Mouse (Mus musculus) E14TG2a.4 (cell line): ENCODE measurements around the gene Ormdl2.
"Not testable (repeated sequence)": the region's sequence is repeated elsewhere in the genome, so short reads cannot be mapped to it uniquely, and the experiment has no call there.

Experiments
- H3K27me3 ChIP-seq: 2 replicates; pipeline ENCODE4 v1.6.1; 2014; ENCODE audit warnings: low read length, control low read depth; ENCODE audit not compliant: insufficient read depth
- H3K36me3 ChIP-seq: 2 replicates; pipeline ENCODE4 v1.6.1; 2014; ENCODE audit warnings: low read length, control low read depth; ENCODE audit not compliant: insufficient read depth
- H3K4me1 ChIP-seq: replicated peaks from 2 replicates; pipeline ENCODE4 v1.6.1; 2014; ENCODE audit warnings: low read depth, low read length, control low read depth
- H3K4me3 ChIP-seq: replicated peaks from 2 replicates; pipeline ENCODE4 v1.5.1; 2014; ENCODE audit warnings: mild to moderate bottlenecking, low read length
- H3K9me3 ChIP-seq: 2 replicates; pipeline ENCODE4 v1.6.1; 2014; ENCODE audit warnings: low read length, control low read depth
- CTCF ChIP-seq: conservative IDR thresholded peaks from 2 replicates; pipeline ENCODE4 v1.5.1; 2014; ENCODE audit warnings: low read length
- NANOG ChIP-seq: IDR thresholded peaks from 2 replicates; pipeline ENCODE4 v1.6.1; 2014; ENCODE audit warnings: borderline replicate concordance, low read length, mixed read lengths
- POU5F1 ChIP-seq: IDR thresholded peaks from 2 replicates; pipeline ENCODE4 v1.6.1; 2014; ENCODE audit warnings: low read length, borderline replicate concordance

Ormdl2 gene

GRCm38 (mm10) chr10:128840612-128841011 is 19.2 kb upstream of the Ormdl2 start:
- no peaks in the 10 kb centered on the region for H3K27me3 ChIP-seq
- H3K4me1 ChIP-seq, result peaks cover 45% of the 10 kb centered on the region
- no peak for TF ChIP-seq CTCF
- no peak for TF ChIP-seq NANOG
- TF ChIP-seq POU5F1, result no peak
- no peaks in the 10 kb centered on the region for H3K9me3 ChIP-seq
- H3K36me3 ChIP-seq, result peaks cover 92% of the 10 kb centered on the region
- no peak overlapping the region for H3K4me3 ChIP-seq

GRCm38 (mm10) chr10:128839434-128839833 is 18.0 kb upstream of the Ormdl2 start:
- H3K9me3 ChIP-seq, result no peaks in the 10 kb centered on the region
- peaks cover 92% of the 10 kb centered on the region for H3K36me3 ChIP-seq
- H3K27me3 ChIP-seq, result no peaks in the 10 kb centered on the region
- TF ChIP-seq NANOG (no peak), POU5F1 (no peak), CTCF (no peak)
- no peak overlapping the region for H3K4me3 ChIP-seq
- peaks cover 37% of the 10 kb centered on the region for H3K4me1 ChIP-seq

DNA sequence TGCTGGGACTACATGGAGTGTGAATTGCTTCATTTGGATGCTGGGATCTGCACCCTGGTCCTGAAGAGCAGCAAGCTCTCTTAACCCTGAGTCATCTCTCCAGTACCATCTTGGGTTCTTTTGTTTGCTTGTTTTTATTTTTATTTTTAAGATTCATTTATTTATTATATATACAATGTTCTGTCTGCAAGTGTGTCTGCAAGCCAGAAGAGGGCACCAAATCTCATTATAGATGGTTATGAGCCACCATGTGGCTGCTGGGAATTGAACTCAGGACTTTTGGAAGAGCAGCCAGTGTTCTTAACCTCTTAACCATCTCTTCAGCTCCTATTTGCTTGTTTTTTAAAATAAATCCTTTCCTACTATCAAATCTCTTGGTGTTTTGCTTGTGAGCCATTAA is 16.0 kb upstream of the Ormdl2 start:
- Histone ChIP-seq H3K27me3 (no peaks in the 10 kb centered on the region), H3K9me3 (no peaks in the 10 kb centered on the region), H3K4me3 (no peak overlapping the region), H3K4me1 (peaks cover 30% of the 10 kb centered on the region), H3K36me3 (peaks cover 93% of the 10 kb centered on the region)
- TF ChIP-seq POU5F1, result no peak
- peak; percentile 25; the same call in 1 of the 2 replicates for TF ChIP-seq CTCF

- H3K4me1 ChIP-seq, result peaks cover 62% of the 10 kb centered on the region
- H3K27me3 ChIP-seq, result no peaks in the 10 kb centered on the region
- peak overlapping the region; percentile 96 for H3K4me3 ChIP-seq
- peaks cover 64% of the 10 kb centered on the region for H3K36me3 ChIP-seq
- TF ChIP-seq CTCF (no peak), NANOG (no peak), POU5F1 (no peak)
- H3K9me3 ChIP-seq, result no peaks in the 10 kb centered on the region
Measured at GRCm38 (mm10) chr10:128823821-128824220, 2.4 kb upstream of the Ormdl2 start.

DNA sequence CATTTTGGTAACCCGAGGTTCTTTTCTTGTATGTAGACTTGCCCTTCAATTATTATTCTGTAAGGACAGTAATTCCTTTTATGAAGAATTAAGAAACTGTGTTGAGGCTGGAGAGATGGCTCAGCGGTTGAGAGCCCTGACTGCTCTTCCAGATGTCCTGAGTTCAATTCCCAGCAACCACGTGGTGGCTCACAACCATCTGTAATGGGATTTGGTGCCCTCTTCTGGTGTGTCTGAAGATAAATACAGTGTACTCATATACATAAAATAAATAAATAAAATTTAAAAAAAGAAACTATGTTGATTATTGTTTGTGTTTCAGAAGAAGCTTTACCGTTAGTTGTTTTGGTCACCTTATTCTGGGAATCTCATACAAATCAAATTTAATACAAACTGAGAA is 1.6 kb upstream of the Ormdl2 start:
- Histone ChIP-seq H3K36me3 (peaks cover 64% of the 10 kb centered on the region), H3K4me3 (peak overlapping the region; percentile 96), H3K4me1 (peaks cover 57% of the 10 kb centered on the region)
- not testable (repeated sequence) for H3K9me3 ChIP-seq, H3K27me3 ChIP-seq

DNA sequence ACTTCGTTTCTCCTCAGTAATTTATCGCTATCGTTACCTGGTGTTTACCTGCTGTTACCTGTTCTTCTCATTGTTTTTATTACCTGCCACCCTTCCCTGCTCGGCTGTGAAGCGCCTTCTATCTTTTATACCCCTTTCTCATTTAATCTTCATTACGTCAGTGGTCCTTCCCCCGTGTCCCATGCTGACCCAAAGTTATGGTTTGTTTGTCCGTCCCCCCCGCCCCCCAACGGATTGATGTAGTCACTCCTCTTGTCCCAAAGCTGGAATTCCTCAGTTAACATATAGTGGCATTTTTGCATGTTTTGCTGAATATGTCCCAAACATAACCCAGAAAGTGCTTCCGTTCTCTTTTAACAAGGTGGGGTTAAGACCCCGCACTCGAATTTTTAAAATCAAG is 690 bp upstream of the Ormdl2 start:
- Histone ChIP-seq H3K4me3 (peak overlapping the region; percentile 96), H3K9me3 (no peaks in the 10 kb centered on the region)

DNA sequence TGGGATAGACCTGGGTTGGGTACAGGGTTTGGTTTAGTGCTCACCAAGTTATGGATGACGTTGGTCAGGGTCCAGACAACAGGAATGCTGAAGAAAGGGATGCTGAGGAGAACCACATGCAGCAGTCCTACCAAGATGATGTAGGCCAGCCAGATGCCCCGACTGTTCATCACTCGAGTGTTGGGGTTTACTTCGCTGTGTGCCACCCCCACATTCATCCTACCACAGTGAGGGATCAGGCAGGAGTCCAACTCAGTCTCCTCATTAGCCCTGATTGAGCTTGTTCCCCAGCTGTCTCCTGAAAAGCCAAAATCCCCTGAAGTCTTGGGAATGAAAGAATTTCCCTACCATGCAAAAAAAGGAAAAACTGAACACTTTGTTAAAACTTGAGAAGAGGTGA is 1.2 kb downstream of the Ormdl2 start:
- no peaks in the 10 kb centered on the region for H3K27me3 ChIP-seq
- no peaks in the 10 kb centered on the region for H3K9me3 ChIP-seq
- H3K4me3 ChIP-seq, result peak overlapping the region; percentile 96
- H3K4me1 ChIP-seq, result peaks cover 42% of the 10 kb centered on the region
- no peak for TF ChIP-seq NANOG
- H3K36me3 ChIP-seq, result peaks cover 65% of the 10 kb centered on the region

More for the DNA sequence above, 690 bp upstream of the Ormdl2 start:
- H3K4me1 ChIP-seq, result peaks cover 55% of the 10 kb centered on the region
- no peaks in the 10 kb centered on the region for H3K27me3 ChIP-seq
- no peak for TF ChIP-seq POU5F1
- no peak for TF ChIP-seq CTCF
- TF ChIP-seq NANOG, result no peak
- H3K36me3 ChIP-seq, result peaks cover 65% of the 10 kb centered on the region

- TF ChIP-seq NANOG (no peak), CTCF (no peak), POU5F1 (no peak)
Measured at GRCm38 (mm10) chr10:128817033-128817432, 4.4 kb downstream of the Ormdl2 start, which contains the start of gene Sarnp. Sarnp (plus strand) TSS chr10:128817333.

DNA sequence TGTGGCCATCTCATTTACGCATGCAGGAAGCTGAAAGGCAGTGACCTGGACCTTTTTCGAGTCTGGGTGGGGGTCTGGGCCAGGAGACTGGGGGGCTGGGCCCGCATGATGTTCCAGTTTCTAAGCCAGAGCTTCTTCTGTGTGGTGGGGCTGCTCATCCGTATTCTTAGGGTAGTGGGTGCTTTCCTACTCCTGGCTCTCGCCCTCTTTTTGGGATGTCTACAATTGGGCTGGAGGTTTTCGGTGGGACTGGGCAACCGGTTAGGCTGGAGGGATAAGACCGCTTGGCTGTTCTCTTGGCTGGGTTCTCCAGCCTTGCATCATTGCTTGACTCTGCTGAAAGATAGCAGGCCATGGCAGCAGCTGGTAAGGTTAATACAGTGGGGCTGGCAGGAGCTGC is 14.4 kb downstream of the Ormdl2 start:
- Histone ChIP-seq H3K4me1 (peaks cover 51% of the 10 kb centered on the region), H3K9me3 (no peaks in the 10 kb centered on the region), H3K27me3 (peaks cover 11% of the 10 kb centered on the region), H3K4me3 (peak overlapping the region; percentile 100), H3K36me3 (peaks cover 36% of the 10 kb centered on the region)
- no peak for TF ChIP-seq POU5F1
- TF ChIP-seq NANOG, result no peak
- TF ChIP-seq CTCF, result no peak

More at GRCm38 (mm10) chr10:128817033-128817432, 4.4 kb downstream of the Ormdl2 start, which contains the start of gene Sarnp:
- Histone ChIP-seq H3K36me3 (peaks cover 76% of the 10 kb centered on the region), H3K4me1 (peaks cover 18% of the 10 kb centered on the region), H3K9me3 (no peaks in the 10 kb centered on the region), H3K27me3 (no peaks in the 10 kb centered on the region), H3K4me3 (no peak within 1 kb of the TSS)
